Mouse (Mus musculus): ENCODE measurements around the gene Epn3. TPM values are rescaled to one million over a fixed set of nuclear protein-coding genes. Genes with fewer than 3 reads are reported as not detected.
A peak's percentile ranks its signal among the peaks of the same experiment; 100 is the strongest.

Epn3 gene
- polyA plus RNA-seq, 1 experiment: not detected

DNA sequence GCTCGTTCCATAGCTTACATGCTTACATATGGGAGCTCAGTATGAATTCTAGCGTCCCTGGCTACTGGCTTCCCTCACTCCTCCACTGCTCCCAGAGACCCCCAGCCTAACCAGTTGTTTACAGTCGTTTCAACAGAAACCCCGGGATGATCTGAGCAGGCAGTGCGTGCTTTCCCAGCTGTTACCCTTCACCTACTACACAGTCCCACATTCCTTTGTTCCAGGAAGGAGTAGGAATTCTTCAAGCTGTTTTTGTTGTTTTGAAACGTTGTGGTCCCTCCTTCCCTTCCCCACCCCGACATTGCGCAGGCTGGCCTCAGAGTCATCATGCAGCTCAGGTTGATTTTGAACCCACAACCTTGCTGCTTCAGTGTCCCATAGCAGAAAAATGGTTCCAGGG, 588 bp upstream of the Epn3 start:
- Histone ChIP-seq H3K27ac (ENCODE audit: insufficient read depth, low read depth, low read length) (no peak overlapping the region), H3K4me3 (ENCODE audit: insufficient read depth, low read depth, low read length) (no peak overlapping the region), H3K4me1 (ENCODE audit: control insufficient read depth, insufficient read depth, low read length) (peaks cover 27% of the 10 kb centered on the region)
- 59% methylated on average over 8 of the region's 8 CpGs for WGBS
- TF ChIP-seq POLR2A (IDR thresholded peaks at IDR 0.05; ENCODE audit: insufficient read depth, low read depth, low read length): no peak
- no peak for TF ChIP-seq CTCF (IDR thresholded peaks at IDR 0.05; ENCODE audit: insufficient read depth, low read depth, low read length)

DNA sequence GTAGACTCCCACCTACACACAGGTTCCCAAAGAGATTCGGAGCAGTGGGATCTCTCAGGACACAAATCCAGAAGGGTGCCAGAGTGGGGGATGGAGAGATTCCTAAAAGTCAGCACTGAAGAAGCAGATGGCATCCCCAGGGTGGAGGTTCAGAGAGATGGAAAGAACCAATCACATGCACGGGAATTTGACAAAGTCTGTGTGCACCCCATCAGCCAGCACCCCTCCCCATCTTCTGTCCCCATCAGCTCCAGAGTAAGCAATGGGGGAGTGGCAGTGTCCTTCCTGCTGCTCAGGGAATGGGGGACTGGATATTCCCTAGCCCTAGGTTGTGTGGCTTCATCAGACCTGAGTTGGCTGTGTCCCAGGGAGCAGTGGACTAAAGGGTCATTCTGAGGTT, 739 bp downstream of the Epn3 start:
- TF ChIP-seq CTCF (IDR thresholded peaks at IDR 0.05; ENCODE audit: insufficient read depth, low read depth, low read length): no peak
- TF ChIP-seq POLR2A (IDR thresholded peaks at IDR 0.05; ENCODE audit: insufficient read depth, low read depth, low read length): no peak
- Histone ChIP-seq H3K4me1 (ENCODE audit: control insufficient read depth, insufficient read depth, low read length) (peaks cover 25% of the 10 kb centered on the region), H3K27ac (ENCODE audit: insufficient read depth, low read depth, low read length) (no peak overlapping the region), H3K4me3 (ENCODE audit: insufficient read depth, low read depth, low read length) (no peak overlapping the region)
- 16% methylated on average over 2 of the region's 2 CpGs for WGBS

DNA sequence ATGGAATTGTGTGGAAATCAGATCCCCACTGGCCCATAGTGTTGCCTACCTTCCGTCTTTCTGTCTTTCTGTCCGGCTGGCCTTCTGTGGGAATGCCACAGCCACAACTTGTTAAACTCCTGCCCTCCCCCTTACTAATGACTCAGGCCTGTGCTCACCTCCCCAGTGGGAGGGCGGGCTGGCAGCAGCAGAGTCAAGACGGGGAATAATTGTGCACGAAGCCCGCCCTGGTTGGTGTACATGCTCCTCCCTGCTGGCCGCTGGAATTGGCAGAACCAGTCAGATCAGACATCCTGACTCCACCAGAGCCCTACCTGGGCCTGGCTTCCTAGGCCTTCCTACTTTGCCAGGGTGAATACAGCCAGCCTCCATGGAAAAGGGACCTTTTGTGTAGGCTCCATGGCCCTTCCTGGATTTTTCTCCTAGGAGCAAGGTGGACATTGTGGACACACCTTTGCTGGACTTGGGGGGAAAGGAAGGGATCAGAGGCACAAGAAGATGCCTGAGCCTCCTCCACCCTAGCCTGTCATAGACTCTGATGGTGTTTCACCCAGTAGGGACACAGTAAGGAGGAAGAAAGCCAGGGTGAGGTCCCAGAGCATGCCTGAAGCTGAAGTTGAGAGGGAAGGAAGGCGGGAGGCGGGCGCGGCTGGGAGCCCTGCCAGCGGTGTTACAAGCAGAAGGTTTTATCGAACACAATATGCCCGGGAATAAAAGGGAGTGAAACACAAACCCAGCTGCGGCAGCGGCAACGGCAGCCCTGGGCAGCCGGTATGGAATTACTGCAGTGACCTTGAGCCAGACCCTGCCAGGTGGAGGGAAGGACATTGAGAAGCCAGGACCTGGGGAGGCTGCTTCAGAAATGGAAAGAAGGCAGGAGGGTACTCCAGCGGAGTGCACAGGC, 1.4 kb downstream of the Epn3 start:
- no peak for TF ChIP-seq POLR2A (IDR thresholded peaks at IDR 0.05; ENCODE audit: insufficient read depth, low read depth, low read length)
- no peak for TF ChIP-seq CTCF (IDR thresholded peaks at IDR 0.05; ENCODE audit: insufficient read depth, low read depth, low read length)
- 19% methylated on average over 19 of the region's 19 CpGs for WGBS
- Histone ChIP-seq H3K4me3 (ENCODE audit: insufficient read depth, low read depth, low read length) (peak overlapping the region; percentile 6; the same call in 1 of the 2 replicates), H3K27ac (ENCODE audit: insufficient read depth, low read depth, low read length) (peak overlapping the region; percentile 23; the same call in 1 of the 2 replicates), H3K4me1 (ENCODE audit: control insufficient read depth, insufficient read depth, low read length) (peaks cover 25% of the 10 kb centered on the region)

GRCm38 (mm10) chr11:94495415-94495814, 4.4 kb downstream of the Epn3 start:
- no peak overlapping the region for H3K4me3 ChIP-seq (ENCODE audit: insufficient read depth, low read depth, low read length)
- WGBS: 91% methylated on average over 3 of the region's 3 CpGs
- peaks cover 34% of the 10 kb centered on the region for H3K4me1 ChIP-seq (ENCODE audit: control insufficient read depth, insufficient read depth, low read length)
- TF ChIP-seq CTCF (IDR thresholded peaks at IDR 0.05; ENCODE audit: insufficient read depth, low read depth, low read length): no peak
- TF ChIP-seq POLR2A (IDR thresholded peaks at IDR 0.05; ENCODE audit: insufficient read depth, low read depth, low read length): no peak
- no peak overlapping the region for H3K27ac ChIP-seq (ENCODE audit: insufficient read depth, low read depth, low read length)

DNA sequence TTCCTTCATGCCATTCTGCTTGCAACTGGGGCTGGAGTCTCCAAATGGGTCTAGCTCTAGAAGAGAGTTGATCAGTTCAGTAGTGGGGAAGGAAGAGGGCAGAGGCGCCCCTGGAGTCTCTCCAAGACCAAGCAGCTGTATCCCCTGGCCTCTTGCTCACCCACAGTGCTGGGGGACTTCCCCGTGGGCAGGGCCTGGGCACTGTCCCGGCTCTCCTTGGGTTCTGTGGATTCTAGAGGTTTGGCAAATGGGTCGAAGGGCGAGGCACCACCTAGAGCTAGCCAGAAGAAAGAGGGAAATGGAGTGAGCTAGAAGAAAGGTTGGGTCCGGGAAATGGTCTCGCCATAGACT, 8.1 kb downstream of the Epn3 start:
- WGBS: 77% methylated on average over 7 of the region's 7 CpGs
- Histone ChIP-seq H3K4me1 (ENCODE audit: control insufficient read depth, insufficient read depth, low read length) (peaks cover 14% of the 10 kb centered on the region), H3K4me3 (ENCODE audit: insufficient read depth, low read depth, low read length) (no peak overlapping the region), H3K27ac (ENCODE audit: insufficient read depth, low read depth, low read length) (no peak overlapping the region)
- TF ChIP-seq POLR2A (IDR thresholded peaks at IDR 0.05; ENCODE audit: insufficient read depth, low read depth, low read length) (no peak), CTCF (IDR thresholded peaks at IDR 0.05; ENCODE audit: insufficient read depth, low read depth, low read length) (no peak)

- 11% methylated on average over 55 of the region's 55 CpGs for whole genome bisulfite sequencing
- Histone ChIP-seq H3K4me1 (ENCODE audit: control insufficient read depth, insufficient read depth, low read length) (peaks cover 14% of the 10 kb centered on the region), H3K27ac (ENCODE audit: insufficient read depth, low read depth, low read length) (no peak overlapping the region), H3K4me3 (ENCODE audit: insufficient read depth, low read depth, low read length) (peak overlapping the region; percentile 45)
- TF ChIP-seq CTCF (IDR thresholded peaks at IDR 0.05; ENCODE audit: insufficient read depth, low read depth, low read length) (no peak), POLR2A (IDR thresholded peaks at IDR 0.05; ENCODE audit: insufficient read depth, low read depth, low read length) (peak; percentile 55; the same call in 1 of the 2 replicates)
These were observed 8.6 kb downstream of the Epn3 start for GRCm38 (mm10) chr11:94491035-94491748.

- Histone ChIP-seq H3K4me1 (ENCODE audit: control insufficient read depth, insufficient read depth, low read length) (peaks cover 17% of the 10 kb centered on the region), H3K4me3 (ENCODE audit: insufficient read depth, low read depth, low read length) (no peak overlapping the region), H3K27ac (ENCODE audit: insufficient read depth, low read depth, low read length) (no peak overlapping the region)
- 39% methylated on average over 4 of the region's 4 CpGs for WGBS
- no peak for TF ChIP-seq CTCF (IDR thresholded peaks at IDR 0.05; ENCODE audit: insufficient read depth, low read depth, low read length)
- no peak for TF ChIP-seq POLR2A (IDR thresholded peaks at IDR 0.05; ENCODE audit: insufficient read depth, low read depth, low read length)
These were observed 10.0 kb downstream of the Epn3 start for GRCm38 (mm10) chr11:94489745-94490144.

- no peak overlapping the region for H3K4me3 ChIP-seq (ENCODE audit: insufficient read depth, low read depth, low read length)
- WGBS: 93% methylated on average over 11 of the region's 11 CpGs
- H3K27ac ChIP-seq (ENCODE audit: insufficient read depth, low read depth, low read length): no peak overlapping the region
- TF ChIP-seq POLR2A (IDR thresholded peaks at IDR 0.05; ENCODE audit: insufficient read depth, low read depth, low read length): no peak
- no peak for TF ChIP-seq CTCF (IDR thresholded peaks at IDR 0.05; ENCODE audit: insufficient read depth, low read depth, low read length)
- H3K4me1 ChIP-seq (ENCODE audit: control insufficient read depth, insufficient read depth, low read length): peaks cover 17% of the 10 kb centered on the region
These were observed 10.8 kb downstream of the Epn3 start for GRCm38 (mm10) chr11:94488767-94489533.
